Mouse (Mus musculus) gastrocnemius, postnatal 36 days (tissue): Measurements from ENCODE around the gene Olfr139. TPM values are rescaled to one million over a fixed set of nuclear protein-coding genes. Genes with fewer than 3 reads are reported as not detected.

Experiments used
- DNase-seq, 2 experiments: peaks; one replicate each; pipeline ENCODE4 v3.0.0; 2022
- intact Hi-C: fragments of 180-260 bp; cut with DNase I; formaldehyde crosslinking; loops from one replicate; pipeline ENCODE4 v1.15.1; 2025
- long read RNA-seq, 2 experiments: library from polyadenylated mRNA; stranded (forward); transcript quantifications; one replicate each; pipeline ENCODE4 v2.0.0; 2021
- total RNA-seq, 2 experiments: library from RNA; stranded (reverse); gene quantifications; 2 replicates each; pipeline ENCODE4 v1.2.3; 2021

The Olfr139 gene
- not detected for total RNA-seq
- long read RNA-seq, experiment 1 = 0 reads
- long read RNA-seq, experiment 2 = 0 reads

DNA sequence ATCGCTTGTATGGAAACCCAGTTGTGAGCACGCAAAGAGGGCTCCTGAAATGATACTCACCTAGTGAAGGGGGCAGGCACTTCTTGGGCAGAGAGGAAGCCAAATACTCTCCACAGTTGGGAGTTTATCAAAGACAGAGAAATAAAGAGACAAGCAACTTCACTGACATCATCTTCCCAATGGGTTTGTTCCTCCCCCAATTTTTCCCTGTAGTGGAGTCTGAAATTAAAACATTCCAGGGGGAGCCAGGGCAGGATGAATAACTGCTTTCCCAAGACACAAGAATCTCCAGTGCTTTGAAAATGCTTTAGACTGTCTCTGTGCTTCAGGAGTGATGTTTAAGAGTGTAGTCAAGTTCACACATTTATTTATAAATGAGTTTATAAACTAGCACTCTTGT lies at the start of gene Olfr139, which contains the start of gene Olfr399:
Gene Olfr139, minus strand, starts transcription at position 101 of the 400 bp plus-strand sequence.
Gene Olfr399, minus strand, starts transcription at position 165 of the 400 bp plus-strand sequence.
- DNase-seq = no peak
- intact Hi-C loops = no loop called here

DNA sequence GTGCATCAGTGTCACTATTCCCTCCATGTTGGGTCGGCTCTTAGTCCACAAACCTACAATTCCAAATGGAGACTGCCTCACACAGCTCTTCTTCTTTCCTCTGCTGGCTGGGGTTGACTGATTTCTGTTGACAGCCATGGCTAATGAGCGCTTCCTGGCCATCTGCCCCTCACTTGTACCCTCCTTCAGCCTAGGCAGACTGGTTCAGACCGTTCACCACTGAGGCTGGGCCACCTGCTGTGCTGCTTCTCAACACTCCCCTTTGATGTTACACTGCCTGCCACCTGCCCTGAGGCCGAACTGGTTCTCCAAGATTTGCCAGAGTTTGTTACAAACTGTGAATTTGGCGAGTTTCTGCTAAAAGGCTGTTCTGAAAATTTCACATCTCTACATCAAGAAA lies 48.7 kb upstream of the Olfr139 start:
- intact Hi-C loops = no loop called here
- no peak for DNase-seq

DNA sequence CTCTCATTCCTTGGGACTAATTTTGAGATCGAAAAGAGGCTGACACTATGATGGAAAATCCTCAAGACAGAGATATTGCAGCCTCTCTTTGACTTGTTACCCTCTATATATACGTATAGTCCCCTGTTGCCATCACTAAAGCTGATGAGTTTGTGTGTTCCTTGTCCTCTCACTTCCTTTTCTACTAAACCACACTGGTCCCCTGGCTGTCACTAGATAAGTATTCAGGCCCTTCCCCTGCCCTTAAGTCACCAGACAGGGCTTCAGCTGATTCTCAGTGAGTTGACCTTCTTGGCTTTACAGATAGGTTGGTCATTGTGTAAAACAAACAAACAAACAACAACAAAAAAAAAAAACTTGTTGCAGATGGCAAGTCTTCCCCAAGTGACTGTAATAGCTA lies 45.2 kb upstream of the Olfr139 start:
- no peak for DNase-seq
- intact Hi-C loops = no loop called here

DNA sequence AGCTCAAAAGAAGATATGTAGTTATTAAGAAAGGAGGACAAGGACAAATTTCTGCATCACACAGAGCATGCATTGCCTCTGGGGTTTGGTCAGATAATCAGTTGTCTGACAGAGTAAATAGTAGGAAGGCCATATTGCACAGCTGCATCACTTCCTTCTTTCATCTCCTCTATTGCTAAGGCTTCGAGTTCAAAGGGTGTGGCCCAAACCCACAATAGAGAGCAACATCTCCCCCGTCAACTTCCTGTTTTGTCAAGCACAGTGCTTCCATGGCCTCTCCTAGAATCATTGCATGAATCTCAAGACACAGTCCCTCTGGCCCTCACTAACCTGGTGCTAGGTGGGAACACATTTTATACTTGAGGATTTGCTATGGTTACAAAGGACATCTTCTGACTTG lies 44.4 kb upstream of the Olfr139 start:
- intact Hi-C loops = no loop called here
- DNase-seq = no peak

DNA sequence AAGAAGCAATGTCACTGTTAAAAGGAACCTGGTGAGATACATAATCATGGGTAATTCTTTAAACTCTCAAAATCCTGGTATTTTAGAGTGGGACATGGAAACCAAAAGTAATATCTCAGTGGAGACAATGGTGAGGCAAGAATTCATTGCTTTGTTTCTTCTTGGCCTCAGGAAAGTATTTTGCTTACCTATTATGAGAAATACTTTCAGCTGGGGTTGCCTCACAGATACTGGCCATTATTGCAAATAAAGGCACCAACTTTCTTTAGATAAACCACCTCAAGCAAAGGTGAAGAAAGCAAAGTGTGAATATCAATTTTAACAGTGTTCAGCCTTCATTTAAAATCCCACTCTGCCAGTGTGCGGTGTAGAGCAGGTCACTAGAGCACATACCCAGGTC lies 13.3 kb upstream of the Olfr139 start, which contains the start of gene Zfp616:
Gene Zfp616, plus strand, starts transcription at position 301 of the 400 bp plus-strand sequence.
- no peak for DNase-seq
- intact Hi-C loops = no loop called here

DNA sequence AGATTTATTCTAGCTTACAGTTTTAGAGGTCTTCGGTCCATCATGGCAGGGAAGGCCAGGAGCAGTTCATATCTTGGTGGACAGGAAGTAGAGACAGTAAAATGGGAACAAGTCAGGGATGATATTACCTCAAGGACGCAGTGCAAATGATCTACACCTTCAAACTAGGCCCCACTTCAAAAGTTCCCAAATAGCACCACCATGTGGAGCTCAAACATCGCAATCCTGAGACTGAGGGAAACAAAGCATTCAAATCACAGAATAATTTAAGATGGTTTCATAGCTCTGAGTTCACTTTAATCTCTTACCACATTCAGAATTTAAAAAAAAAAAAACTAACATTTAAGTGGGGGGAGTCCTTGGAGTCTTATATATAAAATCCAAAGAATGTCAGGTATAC lies 5.0 kb downstream of the Olfr139 start:
- intact Hi-C loops = no loop called here
- DNase-seq = no peak

Other genes starting within 250 kb of the Olfr139 start
- not detected for gene Olfr392, start 239.5 kb downstream of the Olfr139 start, total RNA-seq
- gene Olfr393, start 205.1 kb downstream of the Olfr139 start, total RNA-seq = not detected
- not detected for gene Olfr394, start 165.8 kb downstream of the Olfr139 start, total RNA-seq
- not detected for gene Olfr395, start 147.3 kb downstream of the Olfr139 start, total RNA-seq
- gene Olfr23, start 119.9 kb downstream of the Olfr139 start, total RNA-seq = not detected
- gene Olfr397, start 95.7 kb downstream of the Olfr139 start, total RNA-seq = not detected
- not detected for gene Olfr398, start 66.1 kb downstream of the Olfr139 start, total RNA-seq
- gene Olfr399, start 64 bp upstream of the Olfr139 start, total RNA-seq = not detected
- gene Zfp616, start 13.4 kb upstream of the Olfr139 start, total RNA-seq = not detected
- gene Olfr401, start 57.2 kb upstream of the Olfr139 start, total RNA-seq = not detected
- not detected for gene Olfr402, start 97.0 kb upstream of the Olfr139 start, total RNA-seq
- not detected for gene Olfr403, start 129.7 kb upstream of the Olfr139 start, total RNA-seq
- gene Olfr43, start 154.8 kb upstream of the Olfr139 start, total RNA-seq = not detected
- not detected for gene Olfr406, start 203.3 kb upstream of the Olfr139 start, total RNA-seq
- not detected for gene Olfr59, start 227.2 kb upstream of the Olfr139 start, total RNA-seq